Comparison of ENCODE assay signal across 9 mouse cellular contexts in genomic region chrX:105765005-105765706, GRCm38 (mm10). TPM values are rescaled to one million over a fixed set of nuclear protein-coding genes. Genes with fewer than 3 reads are reported as not detected.
DNase-seq lines count a peak whose midpoint lies in the region; ATAC-seq and TF ChIP-seq lines count a peak whose summit lies in the region.
"Had no signal": no experiment of that assay in that cellular context is flagged by ENCODE, and none has a peak within 500 bp of the region (broad histone marks: within the 10 kb centered on the region; RNA-seq: fewer than 3 reads in every experiment).

No protein-coding gene starts in this region.

- no peak overlapping the region for H3K9ac ChIP-seq in kidney, embryonic 16.5 days (replicated peaks; ENCODE audit: low read length)
- peak overlapping the region; percentile 61 for H3K9ac ChIP-seq in embryonic facial prominence, embryonic 13.5 days
- peak overlapping the region; percentile 14; the same call in 1 of the 2 replicates for H3K9ac ChIP-seq in hindbrain, embryonic 12.5 days

- peak; percentile 64; the same call in 1 of the 2 replicates for ATAC-seq in kidney, embryonic 16.5 days (ENCODE audit: low FRiP score, low TSS enrichment)
- no peak for ATAC-seq in embryonic facial prominence, embryonic 13.5 days (ENCODE audit: insufficient number of reproducible peaks, insufficient read depth, low FRiP score, low TSS enrichment, low read depth)
- ATAC-seq in hindbrain, embryonic 12.5 days (ENCODE audit: low FRiP score): peak; percentile 26; the same call in 1 of the 2 replicates
- peak; percentile 34 for ATAC-seq in megakaryocyte, adult 5-6 weeks (ENCODE audit: poor library complexity, severe bottlenecking)
- ATAC-seq: Patski had no signal

- H3K4me1 ChIP-seq in kidney, embryonic 16.5 days (ENCODE audit: insufficient read depth, low read length): peaks cover 3% of the 10 kb centered on the region; the same call in 1 of the 2 replicates
- peaks cover 13% of the 10 kb centered on the region; the same call in 1 of the 2 replicates for H3K4me1 ChIP-seq in embryonic facial prominence, embryonic 13.5 days
- H3K4me1 ChIP-seq in hindbrain, embryonic 12.5 days: peaks cover 7% of the 10 kb centered on the region; the same call in 1 of the 2 replicates
- H3K4me1 ChIP-seq in testis, adult 2 months (ENCODE audit: control insufficient read depth, insufficient read depth, low read length): peaks cover 9% of the 10 kb centered on the region

- peaks cover 55% of the 10 kb centered on the region for H3K27me3 ChIP-seq in kidney, embryonic 16.5 days (ENCODE audit: insufficient read depth, low read length)
- H3K27me3 ChIP-seq in embryonic facial prominence, embryonic 13.5 days: peaks cover 71% of the 10 kb centered on the region
- H3K27me3 ChIP-seq in hindbrain, embryonic 12.5 days: peaks cover 65% of the 10 kb centered on the region
- H3K27me3 ChIP-seq in testis, adult 2 months (ENCODE audit: control insufficient read depth, insufficient read depth, low read length): no peaks in the 10 kb centered on the region

- no peaks in the 10 kb centered on the region for H3K9me3 ChIP-seq in kidney, embryonic 16.5 days (ENCODE audit: low read length)
- no peaks in the 10 kb centered on the region for H3K9me3 ChIP-seq in embryonic facial prominence, embryonic 13.5 days
- 0 out of 2 replicates have a peak, but pooled peaks cover 2% of the 10 kb centered on the region for H3K9me3 ChIP-seq in hindbrain, embryonic 12.5 days (replicated peaks)

- no peaks in the 10 kb centered on the region for H3K36me3 ChIP-seq in kidney, embryonic 16.5 days (ENCODE audit: insufficient read depth, low read length)
- H3K36me3 ChIP-seq in embryonic facial prominence, embryonic 13.5 days: no peaks in the 10 kb centered on the region
- H3K36me3 ChIP-seq in hindbrain, embryonic 12.5 days: no peaks in the 10 kb centered on the region
- no peaks in the 10 kb centered on the region for H3K36me3 ChIP-seq in testis, adult 2 months (ENCODE audit: control insufficient read depth, insufficient read depth, low read length)

- H3K4me3 ChIP-seq in kidney, embryonic 16.5 days (ENCODE audit: low read length): peak overlapping the region; percentile 46
- H3K4me3 ChIP-seq in embryonic facial prominence, embryonic 13.5 days: peak overlapping the region; percentile 45
- peak overlapping the region; percentile 36 for H3K4me3 ChIP-seq in hindbrain, embryonic 12.5 days
- peak overlapping the region; percentile 45 for H3K4me3 ChIP-seq in testis, adult 2 months (ENCODE audit: control insufficient read depth, low read depth, low read length)

- no peak overlapping the region for H3K27ac ChIP-seq in kidney, embryonic 16.5 days (ENCODE audit: low read length)
- no peak overlapping the region for H3K27ac ChIP-seq in embryonic facial prominence, embryonic 13.5 days
- no peak overlapping the region for H3K27ac ChIP-seq in hindbrain, embryonic 12.5 days
- no peak overlapping the region for H3K27ac ChIP-seq in testis, adult 2 months (ENCODE audit: control insufficient read depth, insufficient read depth, low read depth, low read length)

- H3K4me2 ChIP-seq in kidney, embryonic 16.5 days (replicated peaks; ENCODE audit: low read depth, low read length): peak overlapping the region; percentile 58
- H3K4me2 ChIP-seq in embryonic facial prominence, embryonic 13.5 days: peak overlapping the region; percentile 67
- H3K4me2 ChIP-seq in hindbrain, embryonic 12.5 days (replicated peaks): peak overlapping the region; percentile 58

- no peak for TF ChIP-seq CTCF in testis, adult 2 months (IDR thresholded peaks at IDR 0.05; ENCODE audit: control insufficient read depth, insufficient read depth, insufficient replicate concordance, low read depth, low read length)

- no peak for TF ChIP-seq POLR2A in testis, adult 2 months (IDR thresholded peaks at IDR 0.05; ENCODE audit: control insufficient read depth, low read depth, low read length)

- WGBS in kidney, embryonic 16.5 days: 21% methylated on average over 29 of the region's 36 CpGs
- WGBS in embryonic facial prominence, embryonic 13.5 days: 20% methylated on average over 30 of the region's 36 CpGs
- WGBS in hindbrain, embryonic 12.5 days: 19% methylated on average over 29 of the region's 36 CpGs

- no peak for DNase-seq in kidney, adult 9 months
- no peak for DNase-seq in adrenal gland, postnatal 14 days
- no peak for DNase-seq in lung, postnatal 4 days

RNA-seq across cellular contexts. Expression of gene Fgf16, which starts 1.1 kb away (rescaled TPM):
- not detected in 2 replicates for polyA plus RNA-seq in kidney, embryonic 16.5 days (2015; fragmentation: Nextera tagmentation; extraction: Ambion mirVana)
- 1.4 and 1.7 TPM in 2 replicates for polyA plus RNA-seq in embryonic facial prominence, embryonic 13.5 days (2015; fragmentation: Nextera tagmentation; extraction: Ambion mirVana)
- polyA plus RNA-seq in hindbrain, embryonic 12.5 days (2016; fragmentation: Nextera tagmentation; extraction: Ambion mirVana): 0.23 and 0.37 TPM in 2 replicates
- total RNA-seq in megakaryocyte, adult 5-6 weeks (2015): not detected in 2 replicates
- not detected in 2 replicates for total RNA-seq in megakaryocyte, adult 5-6 weeks (2017)
- polyA plus RNA-seq in testis, adult 2 months (2012; rRNA removed): not detected in 2 replicates
- 0.56 and 1.1 TPM in 2 replicates for total RNA-seq in adrenal gland, postnatal 14 days (2021)
- polyA plus RNA-seq: Patski had no signal
